Mouse (Mus musculus) liver, embryonic 15.5 days (tissue): ENCODE data around the gene Cacnb3. TPM values are rescaled to one million over a fixed set of nuclear protein-coding genes. Genes with fewer than 3 reads are reported as not detected.

ENCODE experiments used
- ATAC-seq: fragments of 200-750 bp; cut with Nextera tagmentation; 2 replicates; pipeline ENCODE4 v1.8.0; 2017; ENCODE audit warnings: moderate number of reproducible peaks, mild to moderate bottlenecking, moderate library complexity; ENCODE audit not compliant: insufficient read depth
- H3K27ac ChIP-seq: fragments of 300-500 bp; sonication (generic); replicated peaks from 2 replicates; pipeline ENCODE4 v1.5.1; 2015; ENCODE audit warnings: mild to moderate bottlenecking, inconsistent platforms
- H3K27me3 ChIP-seq: fragments of 300-500 bp; sonication (generic); 2 replicates; pipeline ENCODE4 v1.6.1; 2015; ENCODE audit warnings: mild to moderate bottlenecking, inconsistent platforms
- H3K36me3 ChIP-seq: fragments of 300-500 bp; sonication (generic); replicated peaks from 2 replicates; pipeline ENCODE4 v1.6.1; 2015; ENCODE audit warnings: moderate library complexity, mild to moderate bottlenecking, inconsistent platforms
- H3K4me1 ChIP-seq: fragments of 300-500 bp; sonication (generic); replicated peaks from 2 replicates; pipeline ENCODE4 v1.6.1; 2015; ENCODE audit warnings: inconsistent platforms
- H3K4me2 ChIP-seq: fragments of 300-500 bp; sonication (generic); 2 replicates; pipeline ENCODE4 v1.6.1; 2015; ENCODE audit warnings: moderate library complexity, mild to moderate bottlenecking, inconsistent platforms
- H3K4me3 ChIP-seq: fragments of 300-500 bp; sonication (generic); replicated peaks from 2 replicates; pipeline ENCODE4 v1.5.1; 2015; ENCODE audit warnings: mild to moderate bottlenecking, inconsistent platforms
- H3K9ac ChIP-seq: fragments of 300-500 bp; sonication (generic); 2 replicates; pipeline ENCODE4 v1.6.1; 2015; ENCODE audit warnings: moderate library complexity, mild to moderate bottlenecking, inconsistent platforms
- H3K9me3 ChIP-seq: fragments of 300-500 bp; sonication (generic); replicated peaks from 2 replicates; pipeline ENCODE4 v1.6.1; 2016; ENCODE audit warnings: inconsistent platforms
- WGBS: fragments of 180-500 bp; shearing (Covaris S2); methylation state at CpG from one replicate; pipeline ENCODE4 v1.1.7; 2015; ENCODE audit warnings: mixed read lengths; ENCODE audit not compliant: insufficient replicate concordance; 5-methylcytosine and 5-hydroxymethylcytosine counted together
- polyA plus RNA-seq: library from polyadenylated mRNA; unstranded; fragments of >200 nt; fragmentation: Nextera tagmentation; extraction: Ambion mirVana; gene quantifications from 2 replicates; pipeline ENCODE4 v1.2.1, GENCODE M21; 2015

Gene Cacnb3
- polyA plus RNA-seq, 1 experiment from 2014 or later = 0.52 TPM

GRCm38 (mm10) chr15:98636517-98636916 lies 5.9 kb downstream of the Cacnb3 start:
- Histone ChIP-seq H3K27ac (no peak overlapping the region), H3K4me2 (no peak overlapping the region), H3K9ac (no peak overlapping the region), H3K4me3 (no peak overlapping the region), H3K4me1 (peaks cover 25% of the 10 kb centered on the region), H3K36me3 (no peaks in the 10 kb centered on the region), H3K9me3 (no peaks in the 10 kb centered on the region), H3K27me3 (peaks cover 94% of the 10 kb centered on the region)
- WGBS = 40% methylated on average over 5 of the region's 5 CpGs
- ATAC-seq = no peak

- no peak overlapping the region for H3K4me2 ChIP-seq
- H3K4me3 ChIP-seq = no peak overlapping the region
- no peaks in the 10 kb centered on the region for H3K9me3 ChIP-seq
- WGBS = 41% methylated on average over 3 of the region's 3 CpGs
- H3K27me3 ChIP-seq = peaks cover 88% of the 10 kb centered on the region
- no peak overlapping the region for H3K9ac ChIP-seq
- H3K4me1 ChIP-seq = peaks cover 18% of the 10 kb centered on the region
- H3K27ac ChIP-seq = no peak overlapping the region
- no peak for ATAC-seq
- H3K36me3 ChIP-seq = no peaks in the 10 kb centered on the region
Measured at GRCm38 (mm10) chr15:98637155-98637554, 6.5 kb downstream of the Cacnb3 start.

GRCm38 (mm10) chr15:98640157-98640556 lies 9.5 kb downstream of the Cacnb3 start:
- ATAC-seq = no peak
- Histone ChIP-seq H3K9me3 (no peaks in the 10 kb centered on the region), H3K27ac (no peak overlapping the region), H3K9ac (no peak overlapping the region), H3K36me3 (peaks cover 15% of the 10 kb centered on the region), H3K4me3 (no peak overlapping the region), H3K4me1 (peaks cover 3% of the 10 kb centered on the region), H3K4me2 (no peak overlapping the region), H3K27me3 (peaks cover 58% of the 10 kb centered on the region)
- 25% methylated on average over 8 of the region's 8 CpGs for WGBS

GRCm38 (mm10) chr15:98644406-98644805 lies 13.8 kb downstream of the Cacnb3 start:
- 85% methylated on average over 12 of the region's 12 CpGs for WGBS
- Histone ChIP-seq H3K27me3 (peaks cover 17% of the 10 kb centered on the region), H3K36me3 (peaks cover 58% of the 10 kb centered on the region), H3K27ac (no peak overlapping the region), H3K4me2 (no peak overlapping the region), H3K9ac (no peak overlapping the region), H3K4me1 (no peaks in the 10 kb centered on the region), H3K4me3 (no peak overlapping the region), H3K9me3 (no peaks in the 10 kb centered on the region)
- no peak for ATAC-seq

GRCm38 (mm10) chr15:98645057-98646026 lies 14.7 kb downstream of the Cacnb3 start:
- ATAC-seq = no peak
- no peak overlapping the region for H3K4me3 ChIP-seq
- no peak overlapping the region for H3K4me2 ChIP-seq
- 82% methylated on average over 24 of the region's 24 CpGs for WGBS
- no peak overlapping the region for H3K27ac ChIP-seq
- peaks cover 8% of the 10 kb centered on the region for H3K27me3 ChIP-seq
- H3K36me3 ChIP-seq = peaks cover 67% of the 10 kb centered on the region
- H3K9me3 ChIP-seq = no peaks in the 10 kb centered on the region
- H3K4me1 ChIP-seq = no peaks in the 10 kb centered on the region
- H3K9ac ChIP-seq = no peak overlapping the region

GRCm38 (mm10) chr15:98646737-98647136 lies 16.1 kb downstream of the Cacnb3 start:
- Histone ChIP-seq H3K4me3 (no peak overlapping the region), H3K9ac (no peak overlapping the region), H3K27ac (no peak overlapping the region), H3K9me3 (no peaks in the 10 kb centered on the region), H3K36me3 (peaks cover 81% of the 10 kb centered on the region), H3K4me2 (no peak overlapping the region), H3K27me3 (no peaks in the 10 kb centered on the region), H3K4me1 (no peaks in the 10 kb centered on the region)
- WGBS = 72% methylated on average over 8 of the region's 8 CpGs
- ATAC-seq = no peak

- Histone ChIP-seq H3K27ac (no peak overlapping the region), H3K4me2 (no peak overlapping the region), H3K4me3 (no peak overlapping the region), H3K27me3 (no peaks in the 10 kb centered on the region), H3K9me3 (no peaks in the 10 kb centered on the region), H3K4me1 (no peaks in the 10 kb centered on the region), H3K36me3 (peaks cover 87% of the 10 kb centered on the region), H3K9ac (no peak overlapping the region)
- ATAC-seq = no peak
- 90% methylated on average over 10 of the region's 10 CpGs for WGBS
Measured at GRCm38 (mm10) chr15:98647308-98647707, 16.7 kb downstream of the Cacnb3 start.

GRCm38 (mm10) chr15:98648071-98648470 lies 17.4 kb downstream of the Cacnb3 start:
- H3K27ac ChIP-seq = no peak overlapping the region
- H3K27me3 ChIP-seq = no peaks in the 10 kb centered on the region
- no peak overlapping the region for H3K4me2 ChIP-seq
- no peaks in the 10 kb centered on the region for H3K4me1 ChIP-seq
- no peak overlapping the region for H3K9ac ChIP-seq
- H3K4me3 ChIP-seq = no peak overlapping the region
- WGBS = 91% methylated on average over 3 of the region's 3 CpGs
- no peak for ATAC-seq
- H3K9me3 ChIP-seq = no peaks in the 10 kb centered on the region
- H3K36me3 ChIP-seq = peaks cover 94% of the 10 kb centered on the region

- 89% methylated on average over 15 of the region's 15 CpGs for WGBS
- H3K27ac ChIP-seq = no peak overlapping the region
- H3K4me3 ChIP-seq = no peak overlapping the region
- H3K9ac ChIP-seq = no peak overlapping the region
- H3K27me3 ChIP-seq = no peaks in the 10 kb centered on the region
- no peak overlapping the region for H3K4me2 ChIP-seq
- no peaks in the 10 kb centered on the region for H3K9me3 ChIP-seq
- ATAC-seq = no peak
- H3K4me1 ChIP-seq = no peaks in the 10 kb centered on the region
- peaks cover 100% of the 10 kb centered on the region for H3K36me3 ChIP-seq
Measured at GRCm38 (mm10) chr15:98651431-98651830, 20.8 kb downstream of the Cacnb3 start.

- no peak overlapping the region for H3K9ac ChIP-seq
- no peak overlapping the region for H3K27ac ChIP-seq
- no peaks in the 10 kb centered on the region for H3K4me1 ChIP-seq
- no peaks in the 10 kb centered on the region for H3K9me3 ChIP-seq
- H3K4me2 ChIP-seq = no peak overlapping the region
- H3K27me3 ChIP-seq = no peaks in the 10 kb centered on the region
- H3K4me3 ChIP-seq = no peak overlapping the region
- WGBS = 90% methylated on average over 8 of the region's 8 CpGs
- peaks cover 100% of the 10 kb centered on the region for H3K36me3 ChIP-seq
- no peak for ATAC-seq
Measured at GRCm38 (mm10) chr15:98652174-98652573, 21.5 kb downstream of the Cacnb3 start.

- H3K36me3 ChIP-seq = peaks cover 79% of the 10 kb centered on the region
- ATAC-seq = no peak
- H3K9ac ChIP-seq = no peak overlapping the region
- H3K4me3 ChIP-seq = no peak overlapping the region
- H3K27me3 ChIP-seq = no peaks in the 10 kb centered on the region
- WGBS = 83% methylated on average over 15 of the region's 15 CpGs
- H3K4me1 ChIP-seq = peaks cover 11% of the 10 kb centered on the region
- no peak overlapping the region for H3K4me2 ChIP-seq
- no peak overlapping the region for H3K27ac ChIP-seq
- H3K9me3 ChIP-seq = no peaks in the 10 kb centered on the region
Measured at GRCm38 (mm10) chr15:98656982-98657751, 26.5 kb downstream of the Cacnb3 start.
